Mouse (Mus musculus) G1E (cell line): Measurements from ENCODE around the gene Nid1.

Source experiments
- GATA1 ChIP-seq: IDR thresholded peaks from 2 replicates; pipeline ENCODE4 v1.6.1; 2012; ENCODE audit warnings: borderline replicate concordance, low read length, inconsistent platforms, mixed read lengths
- TAL1 ChIP-seq: conservative IDR thresholded peaks from 2 replicates; pipeline ENCODE4 v1.6.1; 2012; ENCODE audit warnings: low read depth, low read length, inconsistent platforms, mixed read lengths

- TF ChIP-seq TAL1 (no peak), GATA1 (no peak)
Observed at GRCm38 (mm10) chr13:13498022-13498421, 60.7 kb downstream of the Nid1 start.
